Mouse (Mus musculus) liver, embryonic 14.5 days (tissue): ENCODE measurements around the gene Tor2a. TPM values are rescaled to one million over a fixed set of nuclear protein-coding genes. Genes with fewer than 3 reads are reported as not detected.

Experiments used
- ATAC-seq: fragments of 200-750 bp; cut with Nextera tagmentation; 2 replicates; pipeline ENCODE4 v1.8.0; 2017; ENCODE audit warnings: moderate number of reproducible peaks, mild to moderate bottlenecking, moderate library complexity; ENCODE audit not compliant: insufficient read depth
- DNase-seq, 3 experiments: peaks; one replicate each; pipeline ENCODE4 v3.0.0-alpha.2; 2012 to 2013; ENCODE audit warnings: low read depth in 3 of 3, low spot score in 3 of 3
- H3K27ac ChIP-seq: fragments of 300-500 bp; sonication (generic); 2 replicates; pipeline ENCODE4 v1.5.1; 2014; ENCODE audit warnings: moderate library complexity, mild to moderate bottlenecking, control low read depth, inconsistent platforms
- H3K27me3 ChIP-seq: fragments of 300-500 bp; sonication (generic); 2 replicates; pipeline ENCODE4 v1.6.1; 2014; ENCODE audit warnings: mild to moderate bottlenecking, low read length, moderate library complexity; ENCODE audit not compliant: control insufficient read depth, insufficient read depth
- H3K36me3 ChIP-seq: fragments of 300-500 bp; sonication (generic); replicated peaks from 2 replicates; pipeline ENCODE4 v1.6.1; 2014; ENCODE audit warnings: low read depth; ENCODE audit not compliant: control insufficient read depth, insufficient read depth
- H3K4me1 ChIP-seq, 2 experiments: fragments of 200-500 bp in 1 of 2; fragments of 300-500 bp in 1 of 2; sonication (generic) in 1 of 2; replicated peaks; 2 replicates each; pipeline ENCODE4 v1.6.1; 2012 to 2014; ENCODE audit warnings: antibody characterized with exemption in 1 of 2, inconsistent platforms in 1 of 2, low read length in 1 of 2; ENCODE audit not compliant: control insufficient read depth in 2 of 2, insufficient read depth in 2 of 2
- H3K4me2 ChIP-seq: fragments of 300-500 bp; sonication (generic); 2 replicates; pipeline ENCODE4 v1.6.1; 2014; ENCODE audit warnings: low read depth, mild to moderate bottlenecking, control low read depth, moderate library complexity
- H3K4me3 ChIP-seq, 2 experiments: fragments of 200-500 bp in 1 of 2; fragments of 300-500 bp in 1 of 2; sonication (generic) in 1 of 2; 2 replicates each; pipeline ENCODE4 v1.5.1; 2012 to 2014; ENCODE audit warnings: low read depth in 2 of 2, low read length in 2 of 2, mild to moderate bottlenecking in 2 of 2, control low read depth in 1 of 2, inconsistent platforms in 1 of 2, moderate library complexity in 1 of 2; ENCODE audit not compliant: insufficient read depth in 1 of 2
- H3K9ac ChIP-seq: fragments of 300-500 bp; sonication (generic); replicated peaks from 2 replicates; pipeline ENCODE4 v1.6.1; 2014; ENCODE audit warnings: mild to moderate bottlenecking, control low read depth, moderate library complexity
- H3K9me3 ChIP-seq: fragments of 300-500 bp; sonication (generic); 2 replicates; pipeline ENCODE4 v1.6.1; 2016; ENCODE audit warnings: low read length, mixed read lengths; ENCODE audit not compliant: control insufficient read depth
- CTCF ChIP-seq: IDR thresholded peaks from 2 replicates; pipeline ENCODE4 v1.5.1; 2016; ENCODE audit warnings: antibody characterized with exemption, low read depth, control low read depth
- EP300 ChIP-seq: IDR thresholded peaks from 2 replicates; pipeline ENCODE4 v1.6.1; 2016; ENCODE audit warnings: antibody characterized with exemption, low read depth
- WGBS: fragments of 180-500 bp; shearing (Covaris S2); extraction: QIAGEN DNeasy Blood & Tissue Kit; methylation state at CpG from one replicate; pipeline ENCODE4 v1.1.7; 2014; ENCODE audit not compliant: insufficient replicate concordance; 5-methylcytosine and 5-hydroxymethylcytosine counted together
- polyA plus RNA-seq, 2 experiments: library from polyadenylated mRNA; depleted of rRNA in 1 of 2; stranded (reverse) in 1 of 2; unstranded in 1 of 2; fragments of >200 nt; fragmentation: Nextera tagmentation in 1 of 2; extraction: Ambion mirVana in 1 of 2; gene quantifications; 2 replicates each; pipeline versions ENCODE4 v1.2.1 to v1.2.3; 2012 to 2014

Tor2a gene
- polyA plus RNA-seq, 2 experiments: 21.2 to 25.2 TPM

- WGBS: 37% methylated on average over 4 of the region's 4 CpGs
- Histone ChIP-seq H3K4me2 (no peak overlapping the region), H3K4me3 (no peak overlapping the region), H3K9ac (no peak overlapping the region), H3K9me3 (no peaks in the 10 kb centered on the region), H3K36me3 (no peaks in the 10 kb centered on the region), H3K4me1 (peaks cover 0 to 4% of the 10 kb centered on the region in 2 experiments; a peak in 2 of 4 replicates), H3K27me3 (no peaks in the 10 kb centered on the region), H3K27ac (no peak overlapping the region)
- DNase-seq (no peak), ATAC-seq (peak; percentile 23; the same call in 1 of the 2 replicates)
- TF ChIP-seq CTCF (no peak), EP300 (no peak)
Measured at GRCm38 (mm10) chr2:32734480-32734879, 22.6 kb upstream of the Tor2a start.

DNA sequence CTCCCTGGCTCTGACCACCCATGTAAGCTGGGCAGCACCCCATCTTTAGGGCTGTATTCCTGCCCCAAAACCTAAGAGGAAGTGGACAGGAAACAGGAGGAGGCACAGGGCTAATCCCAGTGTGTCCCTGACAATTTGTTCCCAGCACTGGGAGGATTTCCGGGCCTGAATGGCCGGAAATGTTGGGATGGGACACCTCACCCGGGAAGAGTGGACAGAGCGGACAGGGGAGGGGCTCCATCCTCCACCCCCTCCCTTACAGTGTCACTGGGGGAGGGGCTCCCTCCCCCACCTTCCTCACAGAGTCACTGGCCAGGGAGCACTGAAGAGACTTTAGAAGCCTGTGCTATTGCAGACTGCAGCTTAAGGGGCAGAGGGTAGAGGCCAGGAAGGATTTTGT is 22.1 kb upstream of the Tor2a start:
- no peak overlapping the region for H3K4me2 ChIP-seq
- 33% methylated on average over 4 of the region's 4 CpGs for WGBS
- no peak overlapping the region for H3K9ac ChIP-seq
- peaks cover 0 to 4% of the 10 kb centered on the region in 2 experiments; a peak in 2 of 4 replicates for H3K4me1 ChIP-seq
- H3K27me3 ChIP-seq: no peaks in the 10 kb centered on the region
- H3K27ac ChIP-seq: no peak overlapping the region
- ATAC-seq (peak; percentile 18; the same call in 1 of the 2 replicates), DNase-seq (no peak)
- H3K36me3 ChIP-seq: no peaks in the 10 kb centered on the region
- H3K9me3 ChIP-seq: no peaks in the 10 kb centered on the region
- H3K4me3 ChIP-seq: no peak overlapping the region
- no peak for TF ChIP-seq CTCF
- TF ChIP-seq EP300: no peak

- H3K9me3 ChIP-seq: no peaks in the 10 kb centered on the region
- DNase-seq (no peak), ATAC-seq (no peak)
- no peak overlapping the region for H3K4me3 ChIP-seq
- no peak overlapping the region for H3K9ac ChIP-seq
- 33% methylated on average over 3 of the region's 3 CpGs for WGBS
- no peak overlapping the region for H3K4me2 ChIP-seq
- H3K27ac ChIP-seq: no peak overlapping the region
- no peaks in the 10 kb centered on the region for H3K36me3 ChIP-seq
- H3K27me3 ChIP-seq: peaks cover 2% of the 10 kb centered on the region; the same call in 1 of the 2 replicates
- TF ChIP-seq EP300: no peak
- peaks cover 0 to 2% of the 10 kb centered on the region in 2 experiments; a peak in 2 of 4 replicates for H3K4me1 ChIP-seq
Measured at GRCm38 (mm10) chr2:32736306-32736829, 20.7 kb upstream of the Tor2a start.

GRCm38 (mm10) chr2:32737008-32737407 is 20.0 kb upstream of the Tor2a start:
- 42% methylated on average over 6 of the region's 6 CpGs for WGBS
- Histone ChIP-seq H3K9ac (no peak overlapping the region), H3K9me3 (no peaks in the 10 kb centered on the region), H3K27ac (no peak overlapping the region), H3K4me1 (peaks cover 0 to 2% of the 10 kb centered on the region in 2 experiments; a peak in 2 of 4 replicates), H3K4me2 (no peak overlapping the region), H3K4me3 (no peak overlapping the region), H3K36me3 (no peaks in the 10 kb centered on the region), H3K27me3 (peaks cover 5% of the 10 kb centered on the region; the same call in 1 of the 2 replicates)
- TF ChIP-seq EP300 (no peak), CTCF (no peak)
- DNase-seq: no peak
- 0 out of 2 replicates have a peak, but pooled peaks have one; percentile 16 for ATAC-seq

DNA sequence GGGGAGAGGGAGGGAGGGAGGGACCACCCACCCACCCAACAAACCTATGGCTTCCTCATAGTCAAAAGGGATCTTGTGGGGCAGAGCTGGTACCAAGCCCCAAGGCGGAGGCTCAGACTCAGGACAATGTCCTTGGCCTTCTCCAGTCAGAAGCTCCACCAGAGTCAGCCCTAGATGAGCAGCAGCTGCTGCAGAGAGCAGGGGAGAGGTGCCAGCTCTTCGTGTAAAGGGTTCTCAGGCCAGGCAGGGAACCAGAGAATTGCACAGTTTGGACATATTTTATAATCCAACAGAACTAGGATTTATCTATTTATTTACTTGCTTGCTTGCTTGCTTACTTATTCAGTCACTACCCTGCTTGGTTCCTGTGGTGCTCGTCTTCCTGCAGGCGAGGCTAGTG is 17.7 kb upstream of the Tor2a start:
- no peak for DNase-seq
- H3K4me1 ChIP-seq: peaks cover 0 to 2% of the 10 kb centered on the region in 2 experiments; a peak in 1 of 4 replicates
- no peak overlapping the region for H3K27ac ChIP-seq
- ATAC-seq: no peak
- H3K27me3 ChIP-seq: peaks cover 5% of the 10 kb centered on the region; the same call in 1 of the 2 replicates
- WGBS: 55% methylated on average over 4 of the region's 4 CpGs
- no peak overlapping the region for H3K4me2 ChIP-seq
- no peaks in the 10 kb centered on the region for H3K9me3 ChIP-seq
- no peak overlapping the region for H3K9ac ChIP-seq
- H3K36me3 ChIP-seq: no peaks in the 10 kb centered on the region
- no peak overlapping the region for H3K4me3 ChIP-seq
- TF ChIP-seq CTCF: no peak
- no peak for TF ChIP-seq EP300
